Mouse (Mus musculus) kidney, embryonic 15.5 days (tissue): ENCODE results near the gene Prcd. TPM values are rescaled to one million over a fixed set of nuclear protein-coding genes. Genes with fewer than 3 reads are reported as not detected.
"Not testable (repeated sequence)": the region's sequence is repeated elsewhere in the genome, so short reads cannot be mapped to it uniquely, and the experiment has no call there.

Source experiments
- ATAC-seq: fragments of 200-750 bp; cut with Nextera tagmentation; replicated peaks from 2 replicates; pipeline ENCODE4 v1.8.0; 2017; ENCODE audit warnings: moderate TSS enrichment; ENCODE audit not compliant: low FRiP score
- H3K27ac ChIP-seq: fragments of 300-500 bp; sonication (generic); 2 replicates; pipeline ENCODE4 v1.5.1; 2015; ENCODE audit warnings: mild to moderate bottlenecking, inconsistent platforms
- H3K27me3 ChIP-seq: fragments of 300-500 bp; sonication (generic); 2 replicates; pipeline ENCODE4 v1.6.1; 2015; ENCODE audit warnings: inconsistent platforms
- H3K36me3 ChIP-seq: fragments of 300-500 bp; sonication (generic); 2 replicates; pipeline ENCODE4 v1.6.1; 2015; ENCODE audit warnings: inconsistent platforms
- H3K4me1 ChIP-seq: fragments of 300-500 bp; sonication (generic); 2 replicates; pipeline ENCODE4 v1.6.1; 2015; ENCODE audit warnings: inconsistent platforms
- H3K4me2 ChIP-seq: fragments of 300-500 bp; sonication (generic); 2 replicates; pipeline ENCODE4 v1.6.1; 2015; ENCODE audit warnings: moderate library complexity, mild to moderate bottlenecking, inconsistent platforms
- H3K4me3 ChIP-seq: fragments of 300-500 bp; sonication (generic); replicated peaks from 2 replicates; pipeline ENCODE4 v1.5.1; 2015; ENCODE audit warnings: mild to moderate bottlenecking, inconsistent platforms
- H3K9ac ChIP-seq: fragments of 300-500 bp; sonication (generic); 2 replicates; pipeline ENCODE4 v1.6.1; 2015; ENCODE audit warnings: mild to moderate bottlenecking, inconsistent platforms
- H3K9me3 ChIP-seq: fragments of 300-500 bp; sonication (generic); replicated peaks from 2 replicates; pipeline ENCODE4 v1.6.1; 2016; ENCODE audit warnings: inconsistent platforms
- WGBS: fragments of 180-500 bp; shearing (Covaris S2); methylation state at CpG from one replicate; pipeline ENCODE4 v1.1.7; 2015; ENCODE audit warnings: mixed read lengths; 5-methylcytosine and 5-hydroxymethylcytosine counted together
- polyA plus RNA-seq: library from polyadenylated mRNA; unstranded; fragments of >200 nt; fragmentation: Nextera tagmentation; extraction: Ambion mirVana; gene quantifications from 2 replicates; pipeline ENCODE4 v1.2.1, GENCODE M21; 2015

The Prcd gene
- polyA plus RNA-seq, 1 experiment from 2014 or later, result 1.6 TPM

DNA sequence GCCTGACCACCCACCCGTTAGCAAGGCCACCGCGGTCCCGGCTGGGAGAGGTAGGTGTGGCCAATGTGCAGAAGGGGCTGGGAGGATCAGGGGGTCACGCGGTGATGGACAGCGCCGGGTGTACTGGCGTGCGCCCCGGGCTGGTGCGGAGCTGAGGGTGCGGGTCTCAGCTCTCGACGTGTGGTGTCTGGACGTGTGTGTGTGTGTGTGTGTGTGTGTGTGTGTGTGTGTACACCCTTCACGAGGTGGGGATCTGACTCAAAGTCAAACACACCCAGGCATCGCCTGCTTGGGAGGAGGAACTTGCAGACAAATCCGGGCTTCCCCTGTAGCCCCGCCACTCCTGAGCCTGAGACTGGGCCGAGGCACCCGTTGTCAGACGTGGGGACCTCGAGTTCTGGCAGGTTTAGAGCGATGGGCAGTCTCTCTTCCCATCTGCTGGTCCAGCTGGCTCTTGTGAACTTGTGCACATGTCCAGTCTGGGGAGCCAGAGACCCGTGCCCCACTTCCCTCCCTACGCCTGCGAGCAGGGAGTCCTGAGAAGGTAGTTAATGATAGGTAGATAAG is 1.0 kb downstream of the Prcd start, which contains the start of gene Cygb:
TSS of gene Cygb (minus strand) at position 59 of the 567 bp plus-strand sequence.
- Histone ChIP-seq H3K4me1 (peaks cover 57% of the 10 kb centered on the region), H3K9me3 (no peaks in the 10 kb centered on the region), H3K4me2 (peak within 1 kb of the TSS; percentile 96), H3K9ac (peak within 1 kb of the TSS; percentile 52), H3K4me3 (peak within 1 kb of the TSS; percentile 58), H3K27ac (no peak within 1 kb of the TSS), H3K27me3 (peaks cover 52% of the 10 kb centered on the region), H3K36me3 (no peaks in the 10 kb centered on the region)
- WGBS, result 8% methylated on average over 28 of the region's 28 CpGs
- ATAC-seq, result no peak

GRCm38 (mm10) chr11:116656348-116657191 is 3.2 kb downstream of the Prcd start:
- peaks cover 40% of the 10 kb centered on the region for H3K27me3 ChIP-seq
- 0 out of 2 replicates have a peak overlapping the region, but pooled peaks have one; percentile 92 for H3K27ac ChIP-seq
- WGBS, result 77% methylated on average over 16 of the region's 16 CpGs
- H3K36me3 ChIP-seq, result no peaks in the 10 kb centered on the region
- no peak overlapping the region for H3K4me3 ChIP-seq
- H3K9ac ChIP-seq, result 0 out of 2 replicates have a peak overlapping the region, but pooled peaks have one; percentile 36
- no peaks in the 10 kb centered on the region for H3K9me3 ChIP-seq
- peaks cover 71% of the 10 kb centered on the region for H3K4me1 ChIP-seq
- H3K4me2 ChIP-seq, result no peak overlapping the region
- ATAC-seq, result no peak

GRCm38 (mm10) chr11:116657311-116658223 is 4.2 kb downstream of the Prcd start:
- Histone ChIP-seq H3K9ac (peak overlapping the region; percentile 36; the same call in 1 of the 2 replicates), H3K4me1 (peaks cover 74% of the 10 kb centered on the region), H3K9me3 (no peaks in the 10 kb centered on the region), H3K4me3 (peak overlapping the region; percentile 40), H3K36me3 (no peaks in the 10 kb centered on the region), H3K27me3 (peaks cover 32% of the 10 kb centered on the region), H3K27ac (peak overlapping the region; percentile 92), H3K4me2 (peak overlapping the region; percentile 66)
- peak; percentile 94 for ATAC-seq
- WGBS, result 10% methylated on average over 22 of the region's 22 CpGs

DNA sequence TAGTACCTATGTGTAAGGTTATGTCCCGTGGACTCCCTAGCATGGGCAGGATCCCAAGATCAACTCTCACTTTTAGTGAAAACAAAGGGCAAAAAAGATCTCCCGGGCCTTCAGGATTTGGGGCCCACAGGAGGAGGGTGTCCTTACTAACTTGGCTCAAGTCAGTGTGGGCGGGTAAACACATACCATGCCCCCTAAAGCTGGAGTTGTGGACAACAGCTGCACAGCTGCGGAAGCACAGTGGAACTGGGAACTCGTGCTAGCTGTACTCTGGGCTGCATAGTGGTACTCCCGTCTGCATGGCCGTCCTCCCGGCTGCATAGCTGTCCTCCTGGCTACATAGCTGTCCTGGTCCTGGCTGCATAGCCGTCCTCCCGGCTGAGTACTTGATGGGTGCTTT is 4.9 kb downstream of the Prcd start:
- no peak overlapping the region for H3K9ac ChIP-seq
- peaks cover 74% of the 10 kb centered on the region for H3K4me1 ChIP-seq
- H3K4me2 ChIP-seq, result peak overlapping the region; percentile 66
- no peaks in the 10 kb centered on the region for H3K36me3 ChIP-seq
- H3K9me3 ChIP-seq, result no peaks in the 10 kb centered on the region
- 0 out of 2 replicates have a peak, but pooled peaks have one; percentile 2 for ATAC-seq
- peak overlapping the region; percentile 92 for H3K27ac ChIP-seq
- 56% methylated on average over 10 of the region's 10 CpGs for WGBS
- peaks cover 30% of the 10 kb centered on the region for H3K27me3 ChIP-seq
- no peak overlapping the region for H3K4me3 ChIP-seq

GRCm38 (mm10) chr11:116659027-116659621 is 5.8 kb downstream of the Prcd start:
- ATAC-seq, result no peak
- Histone ChIP-seq H3K27ac (no peak overlapping the region), H3K36me3 (no peaks in the 10 kb centered on the region), H3K4me2 (no peak overlapping the region), H3K9me3 (no peaks in the 10 kb centered on the region), H3K9ac (no peak overlapping the region), H3K4me3 (no peak overlapping the region), H3K27me3 (peaks cover 28% of the 10 kb centered on the region), H3K4me1 (peaks cover 74% of the 10 kb centered on the region)
- WGBS, result 79% methylated on average over 15 of the region's 15 CpGs

GRCm38 (mm10) chr11:116660181-116660580 is 6.8 kb downstream of the Prcd start:
- 71% methylated on average over 9 of the region's 9 CpGs for WGBS
- Histone ChIP-seq H3K4me1 (peaks cover 68% of the 10 kb centered on the region), H3K9me3 (no peaks in the 10 kb centered on the region), H3K4me3 (no peak overlapping the region), H3K9ac (no peak overlapping the region), H3K36me3 (no peaks in the 10 kb centered on the region), H3K4me2 (no peak overlapping the region), H3K27me3 (peaks cover 22% of the 10 kb centered on the region), H3K27ac (no peak overlapping the region)
- ATAC-seq, result no peak

DNA sequence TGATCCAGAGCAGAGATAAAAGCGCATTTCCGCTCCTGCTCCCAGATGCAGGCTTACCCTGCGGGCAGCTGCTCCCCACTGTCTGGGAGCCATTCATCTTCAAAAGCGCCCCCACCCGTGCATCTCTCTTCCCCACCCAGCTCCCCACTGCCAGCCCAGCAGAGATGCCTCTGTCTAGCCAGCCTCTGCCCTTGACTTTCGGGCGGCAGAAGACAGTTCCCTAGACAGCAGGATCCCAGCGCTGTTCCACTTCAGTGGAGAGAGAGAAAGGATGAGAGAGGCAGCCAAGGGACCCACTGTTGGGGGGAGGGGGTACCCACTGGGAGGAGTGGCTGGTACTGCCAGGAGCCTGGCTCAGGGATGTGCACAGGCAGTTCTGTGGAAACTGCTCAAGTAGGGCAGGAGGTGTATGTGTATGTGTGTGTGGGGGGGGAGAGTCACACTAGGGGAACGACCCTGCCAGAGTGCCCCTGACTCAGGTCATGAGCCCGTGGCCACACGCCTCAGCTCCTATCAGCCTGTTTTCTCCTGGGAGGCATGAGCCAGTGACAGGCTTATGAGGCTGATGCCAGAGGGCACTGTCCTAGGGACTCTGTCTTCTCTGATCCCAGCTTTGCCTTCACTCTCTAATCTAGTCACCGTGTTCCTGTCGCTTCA is 8.1 kb downstream of the Prcd start:
- Histone ChIP-seq H3K4me2 (peak overlapping the region; percentile 30; the same call in 1 of the 2 replicates), H3K9ac (peak overlapping the region; percentile 17; the same call in 1 of the 2 replicates), H3K4me1 (peaks cover 72% of the 10 kb centered on the region), H3K9me3 (no peaks in the 10 kb centered on the region), H3K27ac (peak overlapping the region; percentile 15), H3K36me3 (no peaks in the 10 kb centered on the region), H3K4me3 (no peak overlapping the region), H3K27me3 (peaks cover 22% of the 10 kb centered on the region)
- no peak for ATAC-seq
- WGBS, result 12% methylated on average over 13 of the region's 13 CpGs

GRCm38 (mm10) chr11:116661948-116662377 is 8.6 kb downstream of the Prcd start:
- no peaks in the 10 kb centered on the region for H3K36me3 ChIP-seq
- ATAC-seq, result no peak
- H3K9ac ChIP-seq, result peak overlapping the region; percentile 17; the same call in 1 of the 2 replicates
- no peak overlapping the region for H3K4me3 ChIP-seq
- 44% methylated on average over 8 of the region's 8 CpGs for WGBS
- 0 out of 2 replicates have a peak overlapping the region, but pooled peaks have one; percentile 30 for H3K4me2 ChIP-seq
- H3K4me1 ChIP-seq, result peaks cover 70% of the 10 kb centered on the region
- peak overlapping the region; percentile 15; the same call in 1 of the 2 replicates for H3K27ac ChIP-seq
- peaks cover 22% of the 10 kb centered on the region for H3K27me3 ChIP-seq
- H3K9me3 ChIP-seq, result no peaks in the 10 kb centered on the region

GRCm38 (mm10) chr11:116665289-116665688 is 12.0 kb downstream of the Prcd start:
- Histone ChIP-seq H3K9me3 (no peaks in the 10 kb centered on the region), H3K27ac (no peak overlapping the region), H3K4me1 (peaks cover 52% of the 10 kb centered on the region), H3K36me3 (no peaks in the 10 kb centered on the region), H3K4me3 (no peak overlapping the region), H3K27me3 (peaks cover 26% of the 10 kb centered on the region), H3K9ac (no peak overlapping the region), H3K4me2 (no peak overlapping the region)
- 64% methylated on average over 10 of the region's 10 CpGs for WGBS
- no peak for ATAC-seq

GRCm38 (mm10) chr11:116666566-116666965 is 13.2 kb downstream of the Prcd start:
- Histone ChIP-seq H3K4me3 (no peak overlapping the region), H3K27me3 (peaks cover 20% of the 10 kb centered on the region), H3K36me3 (no peaks in the 10 kb centered on the region), H3K9me3 (no peaks in the 10 kb centered on the region), H3K4me2 (no peak overlapping the region), H3K4me1 (peaks cover 49% of the 10 kb centered on the region), H3K27ac (no peak overlapping the region), H3K9ac (no peak overlapping the region)
- WGBS, result 63% methylated on average over 9 of the region's 9 CpGs
- no peak for ATAC-seq

GRCm38 (mm10) chr11:116667012-116667411 is 13.7 kb downstream of the Prcd start:
- Histone ChIP-seq H3K4me1 (peaks cover 44% of the 10 kb centered on the region), H3K27me3 (peaks cover 19% of the 10 kb centered on the region)
- H3K4me3 ChIP-seq, H3K36me3 ChIP-seq, H3K4me2 ChIP-seq, H3K27ac ChIP-seq, H3K9ac ChIP-seq, ATAC-seq, H3K9me3 ChIP-seq: not testable (repeated sequence)
- WGBS, result 80% methylated on average over 4 of the region's 5 CpGs
